18 mouse cellular contexts compared by ENCODE assay signal in the genomic region with DNA sequence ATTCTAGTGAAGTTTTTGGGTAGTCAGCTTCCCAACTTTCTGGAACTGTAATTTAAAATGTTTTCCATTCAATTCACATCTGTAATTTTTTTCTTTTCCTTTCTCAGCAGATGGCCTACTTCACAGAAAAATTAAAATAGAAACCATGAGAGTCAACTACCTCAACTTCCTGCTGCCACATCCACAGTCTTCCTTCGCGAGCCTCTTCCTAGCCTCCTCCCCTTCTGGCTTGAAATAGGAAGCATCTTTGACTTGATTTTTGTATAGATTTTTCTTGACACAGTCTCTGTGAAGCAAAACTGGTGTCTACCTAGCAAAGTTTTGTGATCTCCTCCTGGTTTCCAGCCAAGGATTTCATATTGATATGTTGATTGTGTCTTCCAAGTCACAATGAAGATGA.
"Had no signal": no experiment of that assay in that cellular context is flagged by ENCODE, and none has a peak within 500 bp of the region (broad histone marks: within the 10 kb centered on the region; RNA-seq: fewer than 3 reads in every experiment).

No protein-coding gene starts in this region.

- H3K4me2 ChIP-seq: lung, embryonic 14.5 days; midbrain, embryonic 12.5 days; neural tube, embryonic 13.5 days; neural tube, embryonic 15.5 days; stomach, embryonic 15.5 days had no signal

- H3K27ac ChIP-seq: midbrain, embryonic 10.5 days; midbrain, embryonic 12.5 days; neural tube, embryonic 13.5 days; neural tube, embryonic 15.5 days; stomach, embryonic 15.5 days; stomach, postnatal 0 days had no signal

- H3K4me1 ChIP-seq: midbrain, embryonic 10.5 days; midbrain, embryonic 12.5 days; neural tube, embryonic 13.5 days; neural tube, embryonic 15.5 days; stomach, embryonic 15.5 days had no signal

- H3K27me3 ChIP-seq: midbrain, embryonic 12.5 days; neural tube, embryonic 13.5 days; neural tube, embryonic 15.5 days; stomach, embryonic 15.5 days had no signal

- ATAC-seq: midbrain, embryonic 16.5 days had no signal

- H3K4me3 ChIP-seq: midbrain, embryonic 10.5 days; midbrain, embryonic 12.5 days; myocyte; neural tube, embryonic 13.5 days; neural tube, embryonic 15.5 days; stomach, embryonic 15.5 days had no signal

- DNase-seq: lung, adult 18-20 months; lung, embryonic 14.5 days; lung, postnatal 10 days; lung, postnatal 4 days; midbrain, embryonic 14.5 days; retina, postnatal 1 day; right cerebral cortex, adult 18-20 months; thymus, adult 18-20 months; thymus, postnatal 14 days; thymus, postnatal 36 days had no signal

- H3K9ac ChIP-seq: lung, embryonic 14.5 days; midbrain, embryonic 12.5 days; neural tube, embryonic 13.5 days; neural tube, embryonic 15.5 days; stomach, embryonic 15.5 days had no signal

- H3K9me3 ChIP-seq: midbrain, embryonic 10.5 days; midbrain, embryonic 12.5 days; neural tube, embryonic 13.5 days; neural tube, embryonic 15.5 days; stomach, embryonic 15.5 days had no signal

- H3K36me3 ChIP-seq: midbrain, embryonic 10.5 days; midbrain, embryonic 12.5 days; neural tube, embryonic 13.5 days; neural tube, embryonic 15.5 days; stomach, embryonic 15.5 days had no signal
